Mouse (Mus musculus) lung, adult 2 months (tissue): Measurements from ENCODE around the gene Sprr1b.

Experiments used
- CTCF ChIP-seq: fragments of 200-500 bp; IDR thresholded peaks from 2 replicates; pipeline ENCODE4 v1.5.1; 2011; ENCODE audit warnings: mild to moderate bottlenecking, low read length, control low read depth; ENCODE audit not compliant: insufficient read depth
- POLR2A ChIP-seq: fragments of 200-500 bp; IDR thresholded peaks from 2 replicates; pipeline ENCODE4 v1.6.1; 2011; ENCODE audit warnings: low read depth, mild to moderate bottlenecking, control low read depth, low read length, borderline replicate concordance; ENCODE audit errors: extremely low read depth

DNA sequence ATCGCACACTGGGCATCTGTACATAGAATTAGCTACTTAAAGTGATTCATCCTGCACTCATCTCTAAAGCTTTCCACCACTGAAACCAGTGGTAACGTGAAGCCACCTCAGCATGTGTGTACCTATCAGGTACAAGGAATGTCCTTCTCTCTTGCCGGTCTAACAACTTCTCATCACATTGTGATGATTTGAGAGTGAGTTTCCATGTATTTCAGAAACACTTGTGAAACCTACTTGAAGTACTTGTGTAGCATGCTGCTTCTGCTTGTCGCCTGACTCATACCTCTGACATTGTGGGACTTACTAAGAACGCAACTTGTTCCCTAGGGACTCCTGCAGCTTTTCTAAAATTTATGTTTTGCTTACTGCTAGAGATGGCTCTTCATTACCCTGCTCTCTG is 16.6 kb upstream of the Sprr1b start:
- TF ChIP-seq CTCF (no peak), POLR2A (no peak)
